Mouse (Mus musculus) CH12.LX (cell line): ENCODE results near the gene Scamp2.

Experiments used
- BHLHE40 ChIP-seq: IDR thresholded peaks from 2 replicates; pipeline ENCODE4 v1.6.1; 2011; ENCODE audit warnings: mild to moderate bottlenecking, low read depth, low read length, improper control_type of control experiment
- CTCF ChIP-seq, 2 experiments: IDR thresholded peaks in 1 of 2; conservative IDR thresholded peaks in 1 of 2; 2 replicates each; pipeline ENCODE4 v1.5.1; 2011 to 2012; ENCODE audit warnings: low read depth in 2 of 2, low read length in 2 of 2, improper control_type of control experiment in 1 of 2, inconsistent platforms in 1 of 2, mild to moderate bottlenecking in 1 of 2, moderate library complexity in 1 of 2
- ELF1 ChIP-seq: IDR thresholded peaks from 2 replicates; pipeline ENCODE4 v1.6.1; 2014; ENCODE audit warnings: low read depth, mild to moderate bottlenecking, inconsistent platforms, low read length, improper control_type of control experiment
- GABPA ChIP-seq: IDR thresholded peaks from 2 replicates; pipeline ENCODE4 v1.6.1; 2012; ENCODE audit warnings: low read depth, low read length, improper control_type of control experiment, inconsistent platforms; ENCODE audit not compliant: insufficient replicate concordance
- KAT2A ChIP-seq: IDR thresholded peaks from 2 replicates; pipeline ENCODE4 v1.6.1; 2012; ENCODE audit warnings: low read length, improper control_type of control experiment, inconsistent platforms; ENCODE audit not compliant: insufficient replicate concordance
- POLR2A ChIP-seq: IDR thresholded peaks from 2 replicates; pipeline ENCODE4 v1.6.1; 2011; ENCODE audit warnings: low read depth, mild to moderate bottlenecking, improper control_type of control experiment, low read length
- POLR2AphosphoS2 ChIP-seq: IDR thresholded peaks from 2 replicates; pipeline ENCODE4 v1.6.1; 2011; ENCODE audit warnings: low read depth, low read length, improper control_type of control experiment
- SIN3A ChIP-seq: IDR thresholded peaks from 2 replicates; pipeline ENCODE4 v1.6.1; 2012; ENCODE audit warnings: low read length, improper control_type of control experiment, inconsistent platforms
- UBTF ChIP-seq: IDR thresholded peaks from 2 replicates; pipeline ENCODE4 v1.6.1; 2012; ENCODE audit warnings: low read depth, mild to moderate bottlenecking, inconsistent platforms, low read length, improper control_type of control experiment, moderate library complexity
- USF2 ChIP-seq: conservative IDR thresholded peaks from 2 replicates; pipeline ENCODE4 v1.6.1; 2011; ENCODE audit warnings: low read depth, low read length, improper control_type of control experiment
- ZC3H11A ChIP-seq: IDR thresholded peaks from 2 replicates; pipeline ENCODE4 v1.6.1; 2012; ENCODE audit warnings: low read depth, mild to moderate bottlenecking, inconsistent platforms, low read length, improper control_type of control experiment
- ZMIZ1 ChIP-seq: IDR thresholded peaks from 2 replicates; pipeline ENCODE4 v1.6.1; 2012; ENCODE audit warnings: low read depth, mild to moderate bottlenecking, inconsistent platforms, low read length, improper control_type of control experiment

- no peak for TF ChIP-seq CTCF (conservative IDR thresholded peaks at IDR 0.05 in 1 of 2, IDR thresholded peaks at IDR 0.05 in 1 of 2; ENCODE audit: low read depth in 2 of 2, low read length in 2 of 2)
- no peak for TF ChIP-seq POLR2A
- TF ChIP-seq KAT2A = no peak
- TF ChIP-seq ZC3H11A = no peak
- no peak for TF ChIP-seq GABPA
- TF ChIP-seq POLR2AphosphoS2 = no peak
- TF ChIP-seq USF2 = no peak
- no peak for TF ChIP-seq ZMIZ1
- no peak for TF ChIP-seq UBTF
- TF ChIP-seq BHLHE40 = no peak
- no peak for TF ChIP-seq SIN3A
- TF ChIP-seq ELF1 = no peak
Measured at GRCm38 (mm10) chr9:57605503-57605902, 44.8 kb downstream of the Scamp2 start.
